Mouse (Mus musculus) urinary bladder, postnatal 10 days (tissue): ENCODE results near the gene Slc5a7.

Experiments
- DNase-seq: peaks from one replicate; pipeline ENCODE4 v3.0.0; 2022; ENCODE audit warnings: low spot score

Slc5a7 gene

DNA sequence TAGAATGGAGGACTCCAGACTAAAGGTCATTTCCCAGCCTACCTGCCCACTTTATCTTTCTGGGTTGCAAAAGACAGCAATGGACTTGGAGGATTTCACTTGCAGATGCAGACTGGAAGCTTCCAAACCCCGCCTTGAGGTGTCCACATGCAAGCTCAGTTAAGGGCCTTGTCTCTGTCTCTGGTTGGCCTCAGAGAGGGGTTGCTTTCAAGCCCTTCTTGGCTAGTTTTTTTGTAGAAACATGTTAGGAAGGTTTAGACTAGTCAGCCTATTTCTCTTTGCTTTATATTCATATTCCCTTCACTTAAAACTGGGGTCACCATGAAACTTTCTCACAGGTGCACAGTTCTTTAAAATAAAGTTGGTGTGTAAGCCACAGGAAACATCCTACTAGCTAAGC lies at the start of gene Slc5a7:
Gene Slc5a7, minus strand, starts transcription at position 101 of the 400 bp plus-strand sequence.
- DNase-seq = no peak

DNA sequence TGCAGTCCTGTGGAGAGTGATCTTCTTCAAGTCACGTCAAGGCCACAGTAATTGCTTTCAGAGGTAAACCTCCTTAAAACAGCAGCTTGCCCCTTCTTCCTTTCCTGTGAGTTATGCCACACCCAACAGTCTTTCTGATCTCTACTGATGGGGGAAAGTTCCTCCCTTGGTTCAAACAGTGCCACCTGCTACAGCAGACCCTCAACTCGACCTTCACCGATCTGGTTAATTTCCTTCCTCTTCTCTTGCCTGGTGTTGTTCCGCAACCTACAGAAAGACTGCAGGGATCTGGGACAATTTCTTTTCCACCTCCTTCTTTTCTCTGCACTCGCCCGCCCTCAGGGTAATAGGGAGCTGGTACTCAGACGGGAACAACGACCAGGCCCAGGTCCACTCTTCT lies 48.8 kb upstream of the Slc5a7 start:
- DNase-seq = no peak

DNA sequence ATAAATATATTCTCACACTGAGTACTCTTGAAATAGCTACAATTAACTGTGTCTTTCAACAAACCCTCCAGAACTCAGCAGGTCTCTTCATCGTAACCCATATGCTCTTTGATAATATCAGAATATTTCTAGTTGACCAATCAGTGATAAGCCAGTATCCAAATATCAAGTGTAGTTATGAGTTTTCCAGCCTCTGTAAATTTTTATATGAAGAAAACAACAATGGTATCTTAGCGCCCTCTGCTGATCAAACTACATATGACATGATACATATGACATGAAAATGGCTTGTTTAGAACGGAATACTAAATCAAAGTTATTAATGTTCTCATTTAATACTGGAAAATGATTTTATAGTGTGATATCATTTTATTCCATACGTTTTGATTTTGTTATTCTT lies 44.6 kb upstream of the Slc5a7 start:
- DNase-seq = no peak

DNA sequence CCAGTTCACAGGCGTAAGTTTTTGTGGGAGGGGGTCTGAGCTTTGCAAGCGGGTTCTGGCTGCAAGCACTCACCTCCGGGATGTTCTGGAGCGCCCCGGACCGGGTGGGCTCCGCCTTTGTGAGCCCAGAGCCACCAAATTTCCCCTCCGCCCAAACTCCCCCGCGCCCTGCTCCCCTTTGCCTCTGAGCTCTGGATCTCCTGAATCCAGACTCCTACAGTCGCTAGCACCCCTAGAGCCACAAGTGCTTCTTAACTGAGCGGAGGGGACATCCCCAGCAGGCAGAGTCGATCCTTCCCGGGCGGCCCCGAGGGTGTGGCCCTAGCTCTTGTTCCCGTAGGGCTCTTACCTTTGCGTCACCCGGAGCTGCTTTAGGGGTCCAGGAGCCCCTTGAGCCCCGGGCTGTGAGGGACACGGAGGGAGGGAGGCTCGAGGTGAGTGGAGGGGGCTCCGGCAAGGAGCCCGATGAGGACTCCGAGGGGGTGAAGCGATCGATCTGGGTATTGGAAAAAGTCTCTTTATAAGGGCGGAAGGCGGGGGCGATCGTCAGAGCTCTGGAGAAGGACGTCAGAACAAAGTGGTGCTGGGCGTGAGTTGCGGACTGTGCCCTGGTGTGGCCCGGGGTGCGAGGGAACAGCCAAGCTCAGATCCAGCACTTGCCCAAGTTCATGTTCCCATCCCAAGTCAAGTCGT lies 456 bp downstream of the Slc5a7 start:
- DNase-seq = no peak

DNA sequence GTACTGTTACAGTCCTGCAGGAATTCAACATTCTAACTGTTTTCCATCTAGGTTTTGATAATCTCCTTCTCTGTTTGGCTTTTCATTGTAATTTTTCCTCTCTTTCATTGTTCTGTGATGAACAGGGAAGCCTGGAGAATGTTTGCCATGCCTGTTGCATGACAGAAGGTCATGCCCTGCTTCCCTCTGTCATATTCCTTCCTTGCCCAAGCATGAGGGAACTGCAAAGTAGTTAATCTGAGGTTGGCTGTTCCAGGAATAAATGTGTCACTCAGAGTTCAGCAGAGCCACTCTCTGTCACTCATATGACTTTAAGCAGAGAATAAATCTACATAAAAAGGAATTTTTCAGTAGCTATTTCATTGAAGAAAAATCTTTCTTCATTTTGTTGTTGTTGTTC lies 48.1 kb downstream of the Slc5a7 start:
- no peak for DNase-seq

- DNase-seq = no peak
Measured at GRCm38 (mm10) chr17:54243650-54244300, 55.1 kb downstream of the Slc5a7 start.

DNA sequence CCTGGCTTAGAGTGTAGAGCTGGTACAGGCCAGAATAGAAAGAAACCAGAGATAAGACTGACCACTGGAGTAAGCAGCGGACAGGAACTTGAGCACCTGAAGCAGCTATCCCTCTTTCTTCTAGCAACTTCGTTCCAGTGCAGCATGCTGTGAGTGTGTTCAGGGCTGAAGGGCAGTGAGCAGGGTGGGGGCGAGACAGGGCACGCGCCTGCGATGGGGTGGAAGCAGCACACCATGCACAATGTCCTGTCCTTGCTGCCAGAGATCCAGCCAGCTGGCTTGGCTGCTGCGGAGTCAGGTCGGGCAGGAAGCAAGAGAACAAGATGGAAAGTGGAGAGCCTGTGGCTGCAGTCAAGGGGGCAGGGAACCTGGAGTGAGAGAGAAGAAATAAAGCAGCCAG lies 59.4 kb downstream of the Slc5a7 start:
- DNase-seq = no peak
